Comparison of ENCODE assay signal across 29 mouse cellular contexts in genomic region chr2:85178139-85178800, GRCm38 (mm10). TPM values are rescaled to one million over a fixed set of nuclear protein-coding genes. Genes with fewer than 3 reads are reported as not detected.
DNase-seq lines count a peak whose midpoint lies in the region; ATAC-seq and TF ChIP-seq lines count a peak whose summit lies in the region.
"Had no signal": no experiment of that assay in that cellular context is flagged by ENCODE, and none has a peak within 500 bp of the region (broad histone marks: within the 10 kb centered on the region; RNA-seq: fewer than 3 reads in every experiment).

No protein-coding gene starts in this region.

- H3K27ac ChIP-seq in embryonic facial prominence, embryonic 14.5 days (replicated peaks; ENCODE audit: low read depth, low read length) = no peak overlapping the region
- H3K27ac ChIP-seq in embryonic facial prominence, embryonic 10.5 days (replicated peaks) = no peak overlapping the region
- 0 out of 2 replicates have a peak overlapping the region, but pooled peaks have one; percentile 13 for H3K27ac ChIP-seq in lung, embryonic 15.5 days
- H3K27ac ChIP-seq: embryonic facial prominence, embryonic 15.5 days; hindbrain, embryonic 12.5 days; limb, embryonic 12.5 days; macrophage; midbrain, embryonic 15.5 days; neural tube, embryonic 13.5 days had no signal

- H3K9me3 ChIP-seq in embryonic facial prominence, embryonic 14.5 days (ENCODE audit: control insufficient read depth, low read length) = no peaks in the 10 kb centered on the region
- no peaks in the 10 kb centered on the region for H3K9me3 ChIP-seq in embryonic facial prominence, embryonic 10.5 days
- H3K9me3 ChIP-seq in lung, embryonic 15.5 days = no peaks in the 10 kb centered on the region
- H3K9me3 ChIP-seq: embryonic facial prominence, embryonic 15.5 days; hindbrain, embryonic 12.5 days; limb, embryonic 12.5 days; midbrain, embryonic 15.5 days; neural tube, embryonic 13.5 days had no signal

- no peak for ATAC-seq in embryonic facial prominence, embryonic 14.5 days (ENCODE audit: low read depth)
- ATAC-seq in lung, embryonic 15.5 days (ENCODE audit: borderline replicate concordance, extremely low read depth, low FRiP score, low TSS enrichment) = no peak
- ATAC-seq: activated CD4-positive, CD25-positive, alpha-beta regulatory T cell, adult 4 months; forebrain, embryonic 14.5 days; inflammation-experienced regulatory T-cells, adult 6 months; liver, postnatal 0 days; midbrain, embryonic 15.5 days had no signal

- TF ChIP-seq POLR2A in lung, adult 2 months (IDR thresholded peaks at IDR 0.05; ENCODE audit: borderline replicate concordance, extremely low read depth, low read depth, low read length) = no peak

- H3K4me3 ChIP-seq in embryonic facial prominence, embryonic 14.5 days (ENCODE audit: low read depth, low read length) = no peak overlapping the region
- no peak overlapping the region for H3K4me3 ChIP-seq in embryonic facial prominence, embryonic 10.5 days
- no peak overlapping the region for H3K4me3 ChIP-seq in lung, embryonic 15.5 days
- no peak overlapping the region for H3K4me3 ChIP-seq in lung, adult 2 months (replicated peaks; ENCODE audit: extremely low read depth, low read depth, low read length)
- H3K4me3 ChIP-seq: embryonic facial prominence, embryonic 15.5 days; hindbrain, embryonic 12.5 days; limb, embryonic 12.5 days; midbrain, embryonic 15.5 days; myocyte; neural tube, embryonic 13.5 days had no signal

- no peaks in the 10 kb centered on the region for H3K27me3 ChIP-seq in embryonic facial prominence, embryonic 14.5 days (replicated peaks; ENCODE audit: control insufficient read depth, insufficient read depth, low read length)
- H3K27me3 ChIP-seq in embryonic facial prominence, embryonic 10.5 days (replicated peaks; ENCODE audit: low read depth, poor library complexity, severe bottlenecking) = 0 out of 2 replicates have a peak, but pooled peaks cover 3% of the 10 kb centered on the region
- H3K27me3 ChIP-seq in lung, embryonic 15.5 days = no peaks in the 10 kb centered on the region
- H3K27me3 ChIP-seq: embryonic facial prominence, embryonic 15.5 days; hindbrain, embryonic 12.5 days; midbrain, embryonic 15.5 days; neural tube, embryonic 13.5 days had no signal

- TF ChIP-seq CTCF in lung, adult 2 months (IDR thresholded peaks at IDR 0.05; ENCODE audit: insufficient read depth, low read length) = no peak

- no peaks in the 10 kb centered on the region for H3K36me3 ChIP-seq in embryonic facial prominence, embryonic 14.5 days (ENCODE audit: control insufficient read depth, insufficient read depth, low read length)
- no peaks in the 10 kb centered on the region for H3K36me3 ChIP-seq in embryonic facial prominence, embryonic 10.5 days (replicated peaks)
- H3K36me3 ChIP-seq in lung, embryonic 15.5 days = no peaks in the 10 kb centered on the region
- H3K36me3 ChIP-seq: embryonic facial prominence, embryonic 15.5 days; hindbrain, embryonic 12.5 days; limb, embryonic 12.5 days; midbrain, embryonic 15.5 days; neural tube, embryonic 13.5 days had no signal

- no peak overlapping the region for H3K4me2 ChIP-seq in embryonic facial prominence, embryonic 14.5 days (ENCODE audit: low read depth, low read length)
- H3K4me2 ChIP-seq in lung, embryonic 15.5 days = no peak overlapping the region
- H3K4me2 ChIP-seq: embryonic facial prominence, embryonic 15.5 days; hindbrain, embryonic 12.5 days; limb, embryonic 12.5 days; liver, embryonic 11.5 days; midbrain, embryonic 15.5 days; neural tube, embryonic 13.5 days had no signal

- 46% methylated on average over 4 of the region's 4 CpGs for WGBS in embryonic facial prominence, embryonic 14.5 days
- whole genome bisulfite sequencing in embryonic facial prominence, embryonic 10.5 days = 69% methylated on average over 4 of the region's 4 CpGs
- WGBS in lung, embryonic 15.5 days = 42% methylated on average over 4 of the region's 4 CpGs
- WGBS in lung, adult 2 months = 33% methylated on average over 4 of the region's 4 CpGs

- no peak overlapping the region for H3K9ac ChIP-seq in embryonic facial prominence, embryonic 14.5 days (ENCODE audit: low read depth, low read length)
- no peak overlapping the region for H3K9ac ChIP-seq in lung, embryonic 15.5 days
- H3K9ac ChIP-seq: embryonic facial prominence, embryonic 15.5 days; hindbrain, embryonic 12.5 days; limb, embryonic 12.5 days; liver, postnatal 0 days; midbrain, embryonic 15.5 days; neural tube, embryonic 13.5 days had no signal

- H3K4me1 ChIP-seq in embryonic facial prominence, embryonic 14.5 days (ENCODE audit: control insufficient read depth, insufficient read depth, low read length) = peaks cover 4% of the 10 kb centered on the region; the same call in 1 of the 2 replicates
- H3K4me1 ChIP-seq in embryonic facial prominence, embryonic 10.5 days = peaks cover 5% of the 10 kb centered on the region
- H3K4me1 ChIP-seq in lung, embryonic 15.5 days = 0 out of 2 replicates have a peak, but pooled peaks cover 4% of the 10 kb centered on the region
- H3K4me1 ChIP-seq in lung, adult 2 months (ENCODE audit: control insufficient read depth, insufficient read depth, low read length) = peaks cover 2% of the 10 kb centered on the region; the same call in 1 of the 2 replicates
- H3K4me1 ChIP-seq: embryonic facial prominence, embryonic 15.5 days; hindbrain, embryonic 12.5 days; limb, embryonic 12.5 days; midbrain, embryonic 15.5 days had no signal

- peak; percentile 42 for DNase-seq in embryonic facial prominence, embryonic 14.5 days (ENCODE audit: low spot score)
- DNase-seq in embryonic facial prominence, embryonic 10.5 days (ENCODE audit: low spot score) = no peak
- peak; percentile 77 for DNase-seq in heart, adult 8-10 months (ENCODE audit: low spot score)
- DNase-seq in heart, postnatal 4 days = no peak
- no peak for DNase-seq in lung, adult 2 months
- DNase-seq in yolk sac, embryonic 10.5 days (ENCODE audit: low spot score) = no peak
- DNase-seq: adrenal gland, adult 8-10 months; cerebellum, adult 2 months; cerebellum, postnatal 36 days; embryo, embryonic 11 days; gastrocnemius, postnatal 10 days; kidney, adult 18-20 months; kidney, postnatal 4 days; liver, postnatal 0 days; retina, postnatal 1 day; right cerebral cortex, postnatal 25 days; thymus, postnatal 25 days had no signal

RNA-seq across cellular contexts. Expression of gene Lrrc55, which starts 18.7 kb away (rescaled TPM):
- polyA plus RNA-seq in embryonic facial prominence, embryonic 14.5 days (2014; fragmentation: Nextera tagmentation; extraction: Ambion mirVana) = 2.1 and 2.3 TPM in 2 replicates
- 0.32 and 0.60 TPM in 2 replicates for polyA plus RNA-seq in embryonic facial prominence, embryonic 10.5 days (2016; fragmentation: Nextera tagmentation; extraction: Ambion mirVana)
- total RNA-seq in heart, adult 8-10 months (2022) = 1 to 10 TPM in 3 of 4 experiments, under 1 TPM in 1; 0.84 to 2.4 (median 2.0) TPM
- 1 to 10 TPM; 2.1 to 2.7 TPM for total RNA-seq in heart, postnatal 4 days (2021)
- polyA plus RNA-seq in lung, embryonic 15.5 days (2015; fragmentation: Nextera tagmentation; extraction: Ambion mirVana) = 0.29 and 0.35 TPM in 2 replicates
- 0.14 and 0.21 TPM in 2 replicates for polyA plus RNA-seq in lung, adult 2 months (2012; rRNA removed)
- polyA plus RNA-seq: activated CD4-positive, CD25-positive, alpha-beta regulatory T cell, adult 4 months; inflammation-experienced regulatory T-cells, adult 6 months; macrophage had no signal

RNA-seq across cellular contexts. Expression of gene Aplnr, which starts 42.2 kb away (rescaled TPM):
- polyA plus RNA-seq in embryonic facial prominence, embryonic 14.5 days (2014; fragmentation: Nextera tagmentation; extraction: Ambion mirVana) = 62.0 and 63.2 TPM in 2 replicates
- polyA plus RNA-seq in embryonic facial prominence, embryonic 10.5 days (2016; fragmentation: Nextera tagmentation; extraction: Ambion mirVana) = 40.2 and 42.2 TPM in 2 replicates
- total RNA-seq in heart, adult 8-10 months (2022) = 10 to 100 TPM; 10.3 to 26.7 (median 25.4) TPM
- 100 to 1,000 TPM in 1 of 2 experiments, 10 to 100 TPM in 1; 85.4 to 109 TPM for total RNA-seq in heart, postnatal 4 days (2021)
- 181 and 184 TPM in 2 replicates for polyA plus RNA-seq in lung, embryonic 15.5 days (2015; fragmentation: Nextera tagmentation; extraction: Ambion mirVana)
- 62.0 and 66.0 TPM in 2 replicates for polyA plus RNA-seq in lung, adult 2 months (2012; rRNA removed)
- polyA plus RNA-seq: activated CD4-positive, CD25-positive, alpha-beta regulatory T cell, adult 4 months; inflammation-experienced regulatory T-cells, adult 6 months; macrophage had no signal

Comparison
In these comparisons a context has a peak if more than half of its experiments do, and no peak if none do; other contexts are left out.
1. DNase-seq: peak in embryonic facial prominence, embryonic 14.5 days (single experiment) and heart, adult 8-10 months (single experiment); none in embryonic facial prominence, embryonic 10.5 days (single experiment), heart, postnatal 4 days (single experiment), lung, adult 2 months (single experiment) and yolk sac, embryonic 10.5 days (single experiment).